Mouse (Mus musculus) heart, embryonic 15.5 days (tissue): ENCODE results near the gene Olfr1248. TPM values are rescaled to one million over a fixed set of nuclear protein-coding genes. Genes with fewer than 3 reads are reported as not detected.
"Not testable (repeated sequence)": the region's sequence is repeated elsewhere in the genome, so short reads cannot be mapped to it uniquely, and the experiment has no call there.

Experiments
- ATAC-seq: fragments of 200-750 bp; cut with Nextera tagmentation; replicated peaks from 2 replicates; pipeline ENCODE4 v1.8.0; 2017; ENCODE audit warnings: low read depth, moderate TSS enrichment; ENCODE audit not compliant: insufficient number of reproducible peaks, insufficient read depth, low FRiP score
- H3K27ac ChIP-seq: fragments of 300-500 bp; sonication (generic); 2 replicates; pipeline ENCODE4 v1.5.1; 2015; ENCODE audit warnings: mild to moderate bottlenecking, inconsistent platforms
- H3K27me3 ChIP-seq: fragments of 300-500 bp; sonication (generic); 2 replicates; pipeline ENCODE4 v1.6.1; 2015; ENCODE audit warnings: inconsistent platforms
- H3K36me3 ChIP-seq: fragments of 300-500 bp; sonication (generic); 2 replicates; pipeline ENCODE4 v1.6.1; 2015; ENCODE audit warnings: mild to moderate bottlenecking, inconsistent platforms
- H3K4me1 ChIP-seq: fragments of 300-500 bp; sonication (generic); replicated peaks from 2 replicates; pipeline ENCODE4 v1.6.1; 2015; ENCODE audit warnings: inconsistent platforms
- H3K4me2 ChIP-seq: fragments of 300-500 bp; sonication (generic); 2 replicates; pipeline ENCODE4 v1.6.1; 2015; ENCODE audit warnings: inconsistent platforms, mild to moderate bottlenecking, moderate library complexity
- H3K4me3 ChIP-seq: fragments of 300-500 bp; sonication (generic); 2 replicates; pipeline ENCODE4 v1.5.1; 2015; ENCODE audit warnings: mild to moderate bottlenecking, inconsistent platforms
- H3K9ac ChIP-seq: fragments of 300-500 bp; sonication (generic); 2 replicates; pipeline ENCODE4 v1.6.1; 2015; ENCODE audit warnings: mild to moderate bottlenecking, inconsistent platforms
- H3K9me3 ChIP-seq: fragments of 300-500 bp; sonication (generic); replicated peaks from 2 replicates; pipeline ENCODE4 v1.6.1; 2016; ENCODE audit warnings: inconsistent platforms
- WGBS: fragments of 180-500 bp; shearing (Covaris S2); methylation state at CpG from one replicate; pipeline ENCODE4 v1.1.7; 2015; ENCODE audit warnings: mixed read lengths; 5-methylcytosine and 5-hydroxymethylcytosine counted together
- polyA plus RNA-seq: library from polyadenylated mRNA; unstranded; fragments of >200 nt; fragmentation: Nextera tagmentation; extraction: Ambion mirVana; gene quantifications from 2 replicates; pipeline ENCODE4 v1.2.1, GENCODE M21; 2015

Olfr1248 gene
- not detected in 2 replicates for polyA plus RNA-seq

DNA sequence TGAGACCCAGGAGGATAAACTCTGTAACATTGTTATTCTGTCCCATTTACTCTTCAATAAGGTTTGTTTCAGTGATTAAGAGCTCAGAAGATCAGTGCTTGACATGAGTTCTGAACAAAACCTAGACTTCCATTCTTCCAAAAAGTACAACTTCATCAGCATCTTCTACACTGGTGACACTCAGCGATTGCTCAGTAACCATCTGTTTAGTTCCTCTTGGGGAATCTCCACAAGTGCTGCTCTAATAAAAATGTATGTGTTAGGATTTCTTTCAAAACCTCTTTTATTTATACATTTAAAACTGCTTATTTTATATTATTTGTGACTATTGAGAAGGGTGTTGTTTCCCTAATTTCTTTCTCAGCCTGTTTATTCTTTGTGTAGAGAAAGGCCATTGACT, at the start of gene Olfr1248:
Gene Olfr1248 (minus strand): TSS at position 101 of the 400 bp plus-strand sequence.
- WGBS, result 96% methylated on average over 1 of the region's 1 CpGs

GRCm38 (mm10) chr2:89661367-89661766, 43.3 kb upstream of the Olfr1248 start, which contains the start of gene Olfr1250:
Gene Olfr1250 (minus strand): TSS chr2:89661467.
- no peaks in the 10 kb centered on the region for H3K36me3 ChIP-seq
- H3K9ac ChIP-seq, result no peak within 1 kb of the TSS
- no peak within 1 kb of the TSS for H3K27ac ChIP-seq
- H3K4me1 ChIP-seq, result no peaks in the 10 kb centered on the region
- H3K4me3 ChIP-seq, result no peak within 1 kb of the TSS
- no peaks in the 10 kb centered on the region for H3K9me3 ChIP-seq
- no peak within 1 kb of the TSS for H3K4me2 ChIP-seq
- ATAC-seq, result no peak
- no peaks in the 10 kb centered on the region for H3K27me3 ChIP-seq

More for the DNA sequence above, at the start of gene Olfr1248:
- H3K36me3 ChIP-seq, H3K4me3 ChIP-seq, H3K4me1 ChIP-seq, ATAC-seq, H3K9ac ChIP-seq, H3K9me3 ChIP-seq, H3K4me2 ChIP-seq, H3K27ac ChIP-seq, H3K27me3 ChIP-seq: not testable (repeated sequence)

GRCm38 (mm10) chr2:89634883-89635282, 16.8 kb upstream of the Olfr1248 start, which contains the start of gene Olfr1249:
Gene Olfr1249 (minus strand): TSS chr2:89634983.
- Histone ChIP-seq H3K9me3 (no peaks in the 10 kb centered on the region), H3K27ac (no peak within 1 kb of the TSS), H3K27me3 (no peaks in the 10 kb centered on the region), H3K4me2 (no peak within 1 kb of the TSS), H3K36me3 (no peaks in the 10 kb centered on the region), H3K9ac (no peak within 1 kb of the TSS), H3K4me3 (no peak within 1 kb of the TSS), H3K4me1 (no peaks in the 10 kb centered on the region)
- WGBS, result 79% methylated on average over 2 of the region's 2 CpGs
- ATAC-seq, result no peak

- Histone ChIP-seq H3K36me3 (no peaks in the 10 kb centered on the region), H3K9me3 (no peaks in the 10 kb centered on the region), H3K4me3 (no peak within 1 kb of the TSS), H3K27ac (no peak within 1 kb of the TSS), H3K4me2 (no peak within 1 kb of the TSS), H3K4me1 (no peaks in the 10 kb centered on the region), H3K27me3 (no peaks in the 10 kb centered on the region), H3K9ac (no peak within 1 kb of the TSS)
- no peak for ATAC-seq
- 73% methylated on average over 2 of the region's 2 CpGs for WGBS
Measured at GRCm38 (mm10) chr2:89614030-89614429, 4.0 kb downstream of the Olfr1248 start, which contains the start of gene Olfr1247. Gene Olfr1247 (minus strand): TSS chr2:89614130.

DNA sequence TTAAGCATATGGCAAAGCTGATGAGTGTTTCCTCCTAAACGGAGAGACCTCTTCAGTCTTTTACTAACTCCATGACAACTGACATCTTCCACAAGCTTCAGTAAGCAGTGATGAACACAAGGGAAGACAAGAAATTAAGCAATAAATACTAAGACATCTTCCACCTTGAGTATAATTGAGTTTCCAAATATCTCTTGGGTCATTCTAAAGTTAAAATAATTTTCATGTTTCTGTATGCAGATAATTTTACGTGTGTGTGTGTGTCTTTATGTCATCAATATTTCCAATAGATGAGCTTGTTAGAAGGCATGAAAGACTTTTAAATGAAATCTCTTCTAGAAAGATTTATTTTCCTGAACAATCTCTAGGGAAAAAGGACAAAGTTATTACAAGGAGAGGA, 25.0 kb downstream of the Olfr1248 start, which contains the start of gene Olfr1246:
Gene Olfr1246 (minus strand): TSS at position 101 of the 400 bp plus-strand sequence.
- H3K36me3 ChIP-seq, result no peaks in the 10 kb centered on the region
- no peak within 1 kb of the TSS for H3K4me2 ChIP-seq
- no peaks in the 10 kb centered on the region for H3K4me1 ChIP-seq
- H3K4me3 ChIP-seq, result no peak within 1 kb of the TSS
- no peaks in the 10 kb centered on the region for H3K27me3 ChIP-seq
- H3K9ac ChIP-seq, result no peak within 1 kb of the TSS
- ATAC-seq, result no peak
- WGBS, result 69% methylated on average over 2 of the region's 2 CpGs
- no peak within 1 kb of the TSS for H3K27ac ChIP-seq
- H3K9me3 ChIP-seq, result no peaks in the 10 kb centered on the region

DNA sequence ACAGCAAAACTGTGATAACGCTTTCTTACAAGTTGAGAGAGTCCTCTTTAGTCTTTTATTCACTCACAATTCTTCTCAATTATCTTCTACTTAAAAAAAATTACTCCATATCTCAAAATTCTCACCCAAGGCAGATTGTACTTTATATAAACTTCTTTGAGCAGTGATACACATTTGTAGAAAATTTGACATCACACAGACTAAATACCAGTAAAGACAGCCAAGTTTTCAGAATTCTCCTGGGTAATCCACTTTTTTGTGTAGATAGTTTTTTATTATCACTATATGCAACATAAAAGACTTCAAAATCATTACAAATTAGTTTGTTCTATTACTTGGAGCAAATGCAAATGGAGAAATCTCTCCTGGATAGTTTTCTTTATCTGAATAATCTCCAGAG, 39.7 kb downstream of the Olfr1248 start, which contains the start of gene Olfr1245:
Gene Olfr1245 (minus strand): TSS at position 101 of the 400 bp plus-strand sequence.
- H3K4me2 ChIP-seq, result no peak within 1 kb of the TSS
- no peak within 1 kb of the TSS for H3K27ac ChIP-seq
- H3K9me3 ChIP-seq, result no peaks in the 10 kb centered on the region
- WGBS, result 74% methylated on average over 1 of the region's 1 CpGs
- H3K36me3 ChIP-seq, result no peaks in the 10 kb centered on the region
- no peaks in the 10 kb centered on the region for H3K4me1 ChIP-seq
- H3K27me3 ChIP-seq, result no peaks in the 10 kb centered on the region
- H3K4me3 ChIP-seq, result no peak within 1 kb of the TSS
- ATAC-seq, result no peak
- H3K9ac ChIP-seq, result no peak within 1 kb of the TSS

Other genes starting within 250 kb of the Olfr1248 start
- not detected in 2 replicates for gene Olfr1238, start 208.6 kb downstream of the Olfr1248 start, polyA plus RNA-seq
- not detected in 2 replicates for gene Olfr1239, start 197.8 kb downstream of the Olfr1248 start, polyA plus RNA-seq
- gene Olfr1240, start 175.2 kb downstream of the Olfr1248 start, polyA plus RNA-seq, result not detected in 2 replicates
- not detected in 2 replicates for gene Olfr1241, start 131.1 kb downstream of the Olfr1248 start, polyA plus RNA-seq
- not detected in 2 replicates for gene Olfr1242, start 119.9 kb downstream of the Olfr1248 start, polyA plus RNA-seq
- gene Olfr1243, start 86.8 kb downstream of the Olfr1248 start, polyA plus RNA-seq, result not detected in 2 replicates
- not detected in 2 replicates for gene Olfr1245, start 39.8 kb downstream of the Olfr1248 start, polyA plus RNA-seq
- gene Olfr1246, start 25.1 kb downstream of the Olfr1248 start, polyA plus RNA-seq, result not detected in 2 replicates
- gene Olfr1247, start 4.1 kb downstream of the Olfr1248 start, polyA plus RNA-seq, result not detected in 2 replicates
- not detected in 2 replicates for gene Olfr1249, start 16.7 kb upstream of the Olfr1248 start, polyA plus RNA-seq
- gene Olfr1250, start 43.2 kb upstream of the Olfr1248 start, polyA plus RNA-seq, result not detected in 2 replicates
- not detected in 2 replicates for gene Olfr1251, start 53.7 kb upstream of the Olfr1248 start, polyA plus RNA-seq
- not detected in 2 replicates for gene Olfr1252, start 106.8 kb upstream of the Olfr1248 start, polyA plus RNA-seq
- gene Olfr1253, start 138.8 kb upstream of the Olfr1248 start, polyA plus RNA-seq, result not detected in 2 replicates
- not detected in 2 replicates for gene Olfr1254, start 175.4 kb upstream of the Olfr1248 start, polyA plus RNA-seq
- gene Olfr1255, start 193.8 kb upstream of the Olfr1248 start, polyA plus RNA-seq, result not detected in 2 replicates
- gene Olfr1256, start 223.3 kb upstream of the Olfr1248 start, polyA plus RNA-seq, result not detected in 2 replicates
- gene Olfr48, start 230.0 kb upstream of the Olfr1248 start, polyA plus RNA-seq, result not detected in 2 replicates